Mouse (Mus musculus) cerebellum, adult 8-10 months (tissue): ENCODE measurements around the gene Dhx38.

Source experiments
- DNase-seq: peaks from one replicate; pipeline ENCODE4 v3.0.0; 2022

Dhx38 gene

DNA sequence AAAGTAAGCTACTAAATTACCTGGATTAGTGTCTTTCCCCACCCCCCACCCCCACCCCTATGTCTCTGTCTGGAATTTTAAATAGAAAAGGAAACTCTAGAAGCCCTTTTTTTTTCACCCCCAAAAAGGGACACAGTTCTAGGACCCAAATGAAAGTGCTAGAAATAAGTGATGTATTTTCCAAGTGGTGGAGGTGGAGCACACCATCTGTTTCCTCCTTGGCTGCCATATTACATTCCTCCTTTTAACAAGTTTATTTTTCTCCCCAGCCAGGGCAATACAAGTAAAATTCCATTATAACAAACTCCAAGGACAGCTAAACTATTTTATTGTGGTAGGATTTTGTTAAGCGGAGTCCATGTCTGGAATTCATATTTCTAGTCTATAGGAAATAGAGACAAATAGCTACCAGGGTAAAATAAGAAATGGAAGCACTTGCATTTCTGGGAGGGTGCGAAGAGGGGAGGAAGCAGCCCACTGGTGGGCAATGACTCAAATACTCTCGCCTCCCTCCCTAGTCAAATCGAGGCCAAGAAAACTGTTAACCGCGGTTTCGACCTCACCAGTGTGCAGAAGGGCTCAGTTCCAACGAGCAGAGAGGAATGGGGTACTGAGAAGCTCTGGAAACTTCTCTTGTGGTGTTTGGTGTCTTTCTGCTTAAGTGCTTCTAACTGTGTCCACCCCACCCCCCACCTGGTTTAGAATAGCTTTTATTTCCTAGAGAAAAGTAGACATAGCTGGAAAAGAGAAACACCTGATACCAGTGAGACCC lies 22.7 kb downstream of the Dhx38 start:
- no peak for DNase-seq

GRCm38 (mm10) chr8:109542165-109542564 lies 23.5 kb downstream of the Dhx38 start:
- no peak for DNase-seq

GRCm38 (mm10) chr8:109536703-109537102 lies 29.0 kb downstream of the Dhx38 start:
- peak; percentile 37 for DNase-seq

- no peak for DNase-seq
Measured at GRCm38 (mm10) chr8:109535140-109535990, 30.3 kb downstream of the Dhx38 start.

DNA sequence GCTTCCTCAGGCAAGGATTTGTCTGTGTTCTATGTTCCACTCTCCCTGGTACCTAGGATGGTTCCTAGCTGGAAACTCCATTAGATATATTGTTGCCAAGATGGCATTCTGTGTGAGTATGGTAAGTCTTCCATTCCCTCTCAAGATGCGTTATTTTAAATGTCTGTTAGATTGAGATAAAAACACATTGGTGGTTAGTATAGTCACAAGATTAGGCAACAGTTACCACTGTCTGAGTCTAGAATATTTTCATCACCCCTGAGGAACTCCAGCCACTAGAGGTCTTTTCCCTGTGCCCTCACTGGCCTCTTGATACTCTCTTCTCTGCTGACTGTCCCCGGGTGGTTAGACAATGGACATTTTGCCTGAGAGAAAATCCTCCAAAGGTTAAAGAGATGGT lies 41.7 kb downstream of the Dhx38 start:
- DNase-seq, result no peak

DNA sequence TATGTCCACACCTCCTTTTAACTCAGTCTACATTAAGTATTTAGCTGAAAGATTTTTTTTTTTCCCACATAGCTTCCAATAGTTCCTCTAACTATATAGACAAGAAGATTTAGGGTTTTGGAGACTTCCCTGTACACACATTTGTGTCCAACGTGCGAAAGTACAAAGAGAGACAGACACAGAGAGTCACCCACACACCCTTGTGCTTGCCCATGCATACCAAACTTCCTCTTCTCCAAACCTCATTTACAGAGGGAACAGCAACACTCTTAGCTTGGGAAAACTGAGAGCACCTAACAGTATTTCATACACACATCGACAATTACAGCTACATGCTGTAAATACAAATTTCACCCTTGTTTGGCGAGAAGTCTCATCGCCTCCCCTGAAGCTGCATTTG lies 60.1 kb downstream of the Dhx38 start:
- DNase-seq, result no peak

GRCm38 (mm10) chr8:109503566-109503965 lies 62.1 kb downstream of the Dhx38 start:
- DNase-seq, result no peak

GRCm38 (mm10) chr8:109499009-109499717 lies 66.5 kb downstream of the Dhx38 start:
- no peak for DNase-seq
